Mouse (Mus musculus): ENCODE measurements around the gene Gpr22. TPM values are rescaled to one million over a fixed set of nuclear protein-coding genes. Genes with fewer than 3 reads are reported as not detected.

The Gpr22 gene
- polyA plus RNA-seq (2012; rRNA removed), result 38.5 and 48.9 TPM in 2 replicates

- Histone ChIP-seq H3K27ac (ENCODE audit: insufficient read depth, low read length) (peak within 1 kb of the TSS; percentile 82), H3K27me3 (ENCODE audit: control insufficient read depth, insufficient read depth, low read length) (no peaks in the 10 kb centered on the region), H3K4me3 (replicated peaks; ENCODE audit: insufficient read depth, low read depth, low read length) (peak within 1 kb of the TSS; percentile 83), H3K4me1 (ENCODE audit: control insufficient read depth, insufficient read depth, low read length) (peaks cover 6% of the 10 kb centered on the region; the same call in 1 of the 2 replicates)
- TF ChIP-seq CTCF (IDR thresholded peaks at IDR 0.05; ENCODE audit: borderline replicate concordance, insufficient read depth, low read depth, low read length) (no peak), POLR2A (IDR thresholded peaks at IDR 0.05; ENCODE audit: borderline replicate concordance, insufficient read depth, low read length) (peak; percentile 96)
- WGBS, result 5% methylated on average over 6 of the region's 6 CpGs
- peak; percentile 83 to 89 for DNase-seq
Measured at GRCm38 (mm10) chr12:31713600-31713999, at the start of gene Gpr22. Gpr22 (minus strand) TSS chr12:31713947.

- H3K4me1 ChIP-seq (ENCODE audit: control insufficient read depth, insufficient read depth, low read length), result peaks cover 6% of the 10 kb centered on the region; the same call in 1 of the 2 replicates
- DNase-seq, result no peak
- no peaks in the 10 kb centered on the region for H3K27me3 ChIP-seq (ENCODE audit: control insufficient read depth, insufficient read depth, low read length)
- no peak overlapping the region for H3K27ac ChIP-seq (ENCODE audit: insufficient read depth, low read length)
- H3K4me3 ChIP-seq (replicated peaks; ENCODE audit: insufficient read depth, low read depth, low read length), result no peak overlapping the region
- 59% methylated on average over 2 of the region's 2 CpGs for WGBS
- TF ChIP-seq CTCF (IDR thresholded peaks at IDR 0.05; ENCODE audit: borderline replicate concordance, insufficient read depth, low read depth, low read length) (no peak), POLR2A (IDR thresholded peaks at IDR 0.05; ENCODE audit: borderline replicate concordance, insufficient read depth, low read length) (no peak)
Measured at GRCm38 (mm10) chr12:31755885-31756755, 42.4 kb upstream of the Gpr22 start.

GRCm38 (mm10) chr12:31754465-31754864 lies 40.7 kb upstream of the Gpr22 start:
- Histone ChIP-seq H3K4me3 (replicated peaks; ENCODE audit: insufficient read depth, low read depth, low read length) (no peak overlapping the region), H3K4me1 (ENCODE audit: control insufficient read depth, insufficient read depth, low read length) (peaks cover 6% of the 10 kb centered on the region; the same call in 1 of the 2 replicates), H3K27ac (ENCODE audit: insufficient read depth, low read length) (no peak overlapping the region), H3K27me3 (ENCODE audit: control insufficient read depth, insufficient read depth, low read length) (no peaks in the 10 kb centered on the region)
- TF ChIP-seq POLR2A (IDR thresholded peaks at IDR 0.05; ENCODE audit: borderline replicate concordance, insufficient read depth, low read length) (no peak), CTCF (IDR thresholded peaks at IDR 0.05; ENCODE audit: borderline replicate concordance, insufficient read depth, low read depth, low read length) (no peak)
- WGBS, result 76% methylated on average over 2 of the region's 2 CpGs
- peak in 1 of 2 experiments; percentile 36 for DNase-seq

GRCm38 (mm10) chr12:31749846-31750245 lies 36.1 kb upstream of the Gpr22 start:
- TF ChIP-seq CTCF (IDR thresholded peaks at IDR 0.05; ENCODE audit: borderline replicate concordance, insufficient read depth, low read depth, low read length) (no peak), POLR2A (IDR thresholded peaks at IDR 0.05; ENCODE audit: borderline replicate concordance, insufficient read depth, low read length) (no peak)
- no peaks in the 10 kb centered on the region for H3K27me3 ChIP-seq (ENCODE audit: control insufficient read depth, insufficient read depth, low read length)
- peaks cover 3% of the 10 kb centered on the region for H3K4me1 ChIP-seq (ENCODE audit: control insufficient read depth, insufficient read depth, low read length)
- WGBS, result 93% methylated on average over 4 of the region's 4 CpGs
- no peak overlapping the region for H3K4me3 ChIP-seq (replicated peaks; ENCODE audit: insufficient read depth, low read depth, low read length)
- H3K27ac ChIP-seq (ENCODE audit: insufficient read depth, low read length), result no peak overlapping the region
- no peak for DNase-seq

- no peaks in the 10 kb centered on the region; the same call in 1 of the 2 replicates for H3K4me1 ChIP-seq (ENCODE audit: control insufficient read depth, insufficient read depth, low read length)
- no peaks in the 10 kb centered on the region for H3K27me3 ChIP-seq (ENCODE audit: control insufficient read depth, insufficient read depth, low read length)
- TF ChIP-seq CTCF (IDR thresholded peaks at IDR 0.05; ENCODE audit: borderline replicate concordance, insufficient read depth, low read depth, low read length) (no peak), POLR2A (IDR thresholded peaks at IDR 0.05; ENCODE audit: borderline replicate concordance, insufficient read depth, low read length) (no peak)
- DNase-seq, result no peak
- whole genome bisulfite sequencing, result 90% methylated on average over 8 of the region's 8 CpGs
- H3K4me3 ChIP-seq (replicated peaks; ENCODE audit: insufficient read depth, low read depth, low read length), result no peak overlapping the region
- H3K27ac ChIP-seq (ENCODE audit: insufficient read depth, low read length), result no peak overlapping the region
Measured at GRCm38 (mm10) chr12:31747301-31747700, 33.6 kb upstream of the Gpr22 start.

GRCm38 (mm10) chr12:31734616-31735015 lies 20.9 kb upstream of the Gpr22 start:
- Histone ChIP-seq H3K4me3 (replicated peaks; ENCODE audit: insufficient read depth, low read depth, low read length) (no peak overlapping the region), H3K4me1 (ENCODE audit: control insufficient read depth, insufficient read depth, low read length) (no peaks in the 10 kb centered on the region), H3K27me3 (ENCODE audit: control insufficient read depth, insufficient read depth, low read length) (no peaks in the 10 kb centered on the region), H3K27ac (ENCODE audit: insufficient read depth, low read length) (no peak overlapping the region)
- TF ChIP-seq POLR2A (IDR thresholded peaks at IDR 0.05; ENCODE audit: borderline replicate concordance, insufficient read depth, low read length) (no peak), CTCF (IDR thresholded peaks at IDR 0.05; ENCODE audit: borderline replicate concordance, insufficient read depth, low read depth, low read length) (no peak)
- 87% methylated on average over 2 of the region's 2 CpGs for WGBS
- DNase-seq, result no peak

GRCm38 (mm10) chr12:31730126-31730525 lies 16.4 kb upstream of the Gpr22 start:
- H3K4me3 ChIP-seq (replicated peaks; ENCODE audit: insufficient read depth, low read depth, low read length), result no peak overlapping the region
- no peak for TF ChIP-seq POLR2A (IDR thresholded peaks at IDR 0.05; ENCODE audit: borderline replicate concordance, insufficient read depth, low read length)
- no peak for TF ChIP-seq CTCF (IDR thresholded peaks at IDR 0.05; ENCODE audit: borderline replicate concordance, insufficient read depth, low read depth, low read length)
- H3K27ac ChIP-seq (ENCODE audit: insufficient read depth, low read length), result no peak overlapping the region
- WGBS, result 95% methylated on average over 1 of the region's 1 CpGs
- H3K4me1 ChIP-seq (ENCODE audit: control insufficient read depth, insufficient read depth, low read length), result no peaks in the 10 kb centered on the region
- H3K27me3 ChIP-seq (ENCODE audit: control insufficient read depth, insufficient read depth, low read length), result no peaks in the 10 kb centered on the region
- DNase-seq, result no peak

GRCm38 (mm10) chr12:31726707-31727106 lies 13.0 kb upstream of the Gpr22 start:
- no peak overlapping the region for H3K4me3 ChIP-seq (replicated peaks; ENCODE audit: insufficient read depth, low read depth, low read length)
- no peak for TF ChIP-seq CTCF (IDR thresholded peaks at IDR 0.05; ENCODE audit: borderline replicate concordance, insufficient read depth, low read depth, low read length)
- no peak for TF ChIP-seq POLR2A (IDR thresholded peaks at IDR 0.05; ENCODE audit: borderline replicate concordance, insufficient read depth, low read length)
- no peak for DNase-seq
- no peak overlapping the region for H3K27ac ChIP-seq (ENCODE audit: insufficient read depth, low read length)
- no peaks in the 10 kb centered on the region for H3K4me1 ChIP-seq (ENCODE audit: control insufficient read depth, insufficient read depth, low read length)
- H3K27me3 ChIP-seq (ENCODE audit: control insufficient read depth, insufficient read depth, low read length), result no peaks in the 10 kb centered on the region
- WGBS, result 69% methylated on average over 1 of the region's 1 CpGs

Data from cerebellum, adult 2 months (tissue).